Mouse (Mus musculus) heart, embryonic 12.5 days (tissue): Measurements from ENCODE around the gene Agrp. TPM values are rescaled to one million over a fixed set of nuclear protein-coding genes. Genes with fewer than 3 reads are reported as not detected.

ENCODE experiments used
- ATAC-seq: fragments of 200-750 bp; cut with Nextera tagmentation; 2 replicates; pipeline ENCODE4 v1.8.0; 2017; ENCODE audit warnings: moderate TSS enrichment, moderate library complexity; ENCODE audit not compliant: insufficient number of reproducible peaks, low FRiP score
- H3K27ac ChIP-seq: fragments of 300-500 bp; sonication (generic); 2 replicates; pipeline ENCODE4 v1.5.1; 2016; ENCODE audit warnings: mild to moderate bottlenecking, moderate library complexity; ENCODE audit not compliant: poor library complexity, severe bottlenecking
- H3K27me3 ChIP-seq: fragments of 300-500 bp; sonication (generic); replicated peaks from 2 replicates; pipeline ENCODE4 v1.6.1; 2016; ENCODE audit warnings: mild to moderate bottlenecking, moderate library complexity
- H3K36me3 ChIP-seq: fragments of 300-500 bp; sonication (generic); 2 replicates; pipeline ENCODE4 v1.6.1; 2016; ENCODE audit warnings: mild to moderate bottlenecking, moderate library complexity
- H3K4me1 ChIP-seq: fragments of 300-500 bp; sonication (generic); replicated peaks from 2 replicates; pipeline ENCODE4 v1.6.1; 2016; ENCODE audit warnings: mild to moderate bottlenecking
- H3K4me2 ChIP-seq: fragments of 300-500 bp; sonication (generic); 2 replicates; pipeline ENCODE4 v1.6.1; 2016; ENCODE audit warnings: mild to moderate bottlenecking, moderate library complexity
- H3K4me3 ChIP-seq: fragments of 300-500 bp; sonication (generic); 2 replicates; pipeline ENCODE4 v1.5.1; 2016; ENCODE audit warnings: mild to moderate bottlenecking
- H3K9ac ChIP-seq: fragments of 300-500 bp; sonication (generic); 2 replicates; pipeline ENCODE4 v1.6.1; 2016; ENCODE audit warnings: mild to moderate bottlenecking, moderate library complexity
- H3K9me3 ChIP-seq: fragments of 300-500 bp; sonication (generic); replicated peaks from 2 replicates; pipeline ENCODE4 v1.6.1; 2016; ENCODE audit warnings: mild to moderate bottlenecking, moderate library complexity
- WGBS: fragments of 180-500 bp; shearing (Covaris S2); methylation state at CpG from one replicate; pipeline ENCODE4 v1.1.7; 2016; 5-methylcytosine and 5-hydroxymethylcytosine counted together
- polyA plus RNA-seq: library from polyadenylated mRNA; unstranded; fragments of >200 nt; fragmentation: Nextera tagmentation; extraction: Ambion mirVana; gene quantifications from 2 replicates; pipeline ENCODE4 v1.2.1, GENCODE M21; 2016

The Agrp gene
- polyA plus RNA-seq, 1 experiment from 2014 or later, result 0.64 TPM

DNA sequence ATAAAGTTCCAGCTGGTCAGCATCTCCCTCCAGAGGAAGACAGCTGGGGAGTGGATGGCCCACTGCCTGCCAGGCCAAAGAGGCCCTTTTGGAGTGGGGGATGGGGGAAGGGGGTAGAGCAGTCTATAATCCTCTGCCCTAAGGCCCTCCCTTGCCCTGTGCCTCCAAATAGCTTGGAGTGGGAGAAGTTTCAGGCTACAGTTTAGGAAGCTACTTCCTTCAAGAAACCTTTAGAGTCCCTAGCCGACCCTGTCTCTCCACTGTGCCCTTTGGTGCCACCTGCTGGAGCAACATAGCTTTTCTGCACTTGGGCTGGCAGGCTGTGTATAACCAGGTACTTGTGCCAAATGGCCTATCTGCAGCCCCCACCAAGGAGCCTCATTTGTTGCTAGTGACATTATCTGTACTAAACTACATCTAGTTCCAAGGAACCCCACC lies 103.3 kb downstream of the Agrp start:
- H3K27ac ChIP-seq, result peak overlapping the region; percentile 67
- no peak overlapping the region for H3K4me3 ChIP-seq
- H3K4me1 ChIP-seq, result peaks cover 18% of the 10 kb centered on the region
- H3K27me3 ChIP-seq, result no peaks in the 10 kb centered on the region
- peaks cover 44% of the 10 kb centered on the region for H3K36me3 ChIP-seq
- no peaks in the 10 kb centered on the region for H3K9me3 ChIP-seq
- H3K4me2 ChIP-seq, result no peak overlapping the region
- ATAC-seq, result peak; percentile 58
- H3K9ac ChIP-seq, result no peak overlapping the region
- WGBS, result 0% methylated on average over 1 of the region's 1 CpGs

DNA sequence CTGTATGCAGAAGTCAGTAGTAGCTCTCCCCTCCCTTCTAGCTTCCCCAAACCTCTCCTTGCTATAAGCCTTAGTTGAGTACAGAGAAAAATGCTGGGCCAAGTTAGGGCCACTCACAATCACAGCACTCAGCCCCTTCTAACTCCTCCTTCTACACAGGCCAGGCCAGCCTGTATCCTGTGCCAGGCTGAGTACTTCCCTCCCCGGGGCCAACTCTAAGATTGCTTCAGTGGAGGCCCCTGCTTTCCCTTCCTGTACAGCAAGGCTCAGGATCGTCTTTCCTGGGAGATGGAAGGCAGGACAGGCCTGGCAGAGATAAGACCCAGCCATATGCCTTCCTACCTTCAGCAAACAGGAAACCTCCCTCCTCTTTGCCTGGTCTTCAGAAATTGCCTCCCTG lies 103.8 kb downstream of the Agrp start:
- Histone ChIP-seq H3K27ac (peak overlapping the region; percentile 67), H3K27me3 (no peaks in the 10 kb centered on the region), H3K36me3 (peaks cover 44% of the 10 kb centered on the region), H3K9me3 (no peaks in the 10 kb centered on the region), H3K9ac (no peak overlapping the region), H3K4me3 (no peak overlapping the region), H3K4me2 (no peak overlapping the region), H3K4me1 (peaks cover 18% of the 10 kb centered on the region)
- ATAC-seq, result peak; percentile 45; the same call in 1 of the 2 replicates
- WGBS, result 6% methylated on average over 2 of the region's 2 CpGs

DNA sequence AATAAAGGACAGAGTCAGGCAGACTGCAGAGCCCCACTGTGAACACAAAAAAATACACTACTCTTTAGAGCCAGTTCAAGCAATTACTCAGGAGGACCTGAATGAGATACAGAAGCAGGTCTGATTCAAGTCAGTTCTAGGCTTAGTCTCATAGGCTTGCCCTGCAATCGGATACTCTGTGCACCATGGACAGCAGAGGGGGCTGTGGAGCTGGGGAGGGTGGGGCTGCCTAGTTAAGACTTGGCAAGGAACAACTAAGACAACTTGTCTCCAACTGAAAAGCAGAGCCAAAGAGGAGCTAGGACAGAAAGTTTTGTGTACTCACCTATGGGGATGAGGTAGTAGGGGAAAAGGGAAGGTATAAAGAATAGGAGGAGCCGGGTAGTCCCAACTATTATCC lies 105.4 kb downstream of the Agrp start:
- Histone ChIP-seq H3K4me1 (peaks cover 18% of the 10 kb centered on the region), H3K27ac (no peak overlapping the region), H3K4me3 (no peak overlapping the region), H3K27me3 (no peaks in the 10 kb centered on the region), H3K9me3 (no peaks in the 10 kb centered on the region), H3K36me3 (peaks cover 36% of the 10 kb centered on the region), H3K4me2 (no peak overlapping the region), H3K9ac (no peak overlapping the region)
- ATAC-seq, result no peak
- WGBS, result 64% methylated on average over 2 of the region's 2 CpGs

DNA sequence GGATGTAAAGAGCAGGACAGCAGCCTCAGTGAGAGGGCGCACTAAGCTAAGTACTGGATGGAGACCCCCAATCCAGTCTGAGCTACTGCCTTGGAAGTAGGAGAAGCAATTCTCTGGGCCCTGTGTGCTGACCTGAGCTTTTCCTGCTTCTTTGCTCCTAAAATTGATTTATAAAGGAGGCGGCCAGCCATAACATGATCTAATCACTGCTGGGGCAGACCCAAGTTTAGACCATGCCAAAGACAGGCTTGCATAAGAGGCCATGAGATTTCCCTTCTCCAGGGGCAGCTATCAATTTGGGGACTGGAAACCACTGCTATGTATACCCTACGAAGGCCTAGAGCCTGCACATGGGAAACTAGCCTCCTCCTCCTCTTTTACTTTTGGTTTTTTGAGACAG lies 107.9 kb downstream of the Agrp start:
- no peak overlapping the region for H3K9ac ChIP-seq

DNA sequence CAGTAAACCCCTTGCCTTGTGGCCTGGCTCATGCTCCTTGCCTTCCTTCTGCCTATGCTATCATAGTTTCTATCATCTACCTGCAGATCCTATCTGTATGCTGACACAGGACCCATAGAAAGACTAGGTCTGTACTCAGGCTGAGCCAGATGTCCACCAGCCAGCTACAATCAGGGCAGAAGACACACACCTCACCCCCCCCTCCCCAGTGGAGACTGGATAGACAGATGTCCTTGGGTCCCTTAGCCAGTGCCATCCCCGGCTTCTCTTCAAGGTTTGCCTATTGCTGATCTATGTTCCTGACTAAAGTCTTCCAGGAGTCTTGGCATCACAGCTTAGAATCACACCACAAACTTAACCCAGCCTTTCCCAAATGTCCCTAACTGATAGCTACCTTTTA lies 109.0 kb downstream of the Agrp start:
- Histone ChIP-seq H3K9ac (no peak overlapping the region), H3K9me3 (no peaks in the 10 kb centered on the region), H3K4me1 (peaks cover 11% of the 10 kb centered on the region), H3K36me3 (peaks cover 50% of the 10 kb centered on the region), H3K4me3 (no peak overlapping the region), H3K27ac (no peak overlapping the region), H3K4me2 (no peak overlapping the region), H3K27me3 (no peaks in the 10 kb centered on the region)
- ATAC-seq, result no peak
- 84% methylated on average over 1 of the region's 1 CpGs for WGBS

More for the DNA sequence above, 107.9 kb downstream of the Agrp start:
- Histone ChIP-seq H3K4me2 (no peak overlapping the region), H3K27ac (no peak overlapping the region), H3K27me3 (no peaks in the 10 kb centered on the region), H3K36me3 (peaks cover 42% of the 10 kb centered on the region), H3K9me3 (no peaks in the 10 kb centered on the region), H3K4me3 (no peak overlapping the region), H3K4me1 (peaks cover 18% of the 10 kb centered on the region)
- ATAC-seq, result no peak
- 88% methylated on average over 3 of the region's 3 CpGs for WGBS

DNA sequence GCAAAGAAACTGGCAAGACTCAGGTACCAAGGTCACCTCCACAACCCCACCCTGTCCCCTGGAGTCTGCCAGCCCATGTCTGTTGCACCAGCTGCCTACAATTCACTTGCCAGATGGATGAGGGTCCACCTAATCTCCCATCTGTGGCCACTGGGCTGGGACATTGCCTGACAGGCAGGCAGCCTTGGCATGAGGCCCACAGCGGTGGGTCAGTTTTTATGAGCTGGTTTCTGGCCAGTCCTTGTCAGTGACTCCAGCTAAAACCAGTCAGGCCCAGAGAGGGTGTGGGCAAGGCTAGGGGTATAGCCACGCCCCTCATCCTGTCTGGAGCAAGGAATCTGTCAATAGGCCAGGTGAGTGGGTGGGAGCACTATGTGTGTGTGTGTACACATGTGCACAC lies 110.1 kb downstream of the Agrp start:
- H3K4me1 ChIP-seq, result peaks cover 6% of the 10 kb centered on the region; the same call in 1 of the 2 replicates
- ATAC-seq, result no peak
- no peak overlapping the region for H3K4me3 ChIP-seq
- peaks cover 56% of the 10 kb centered on the region for H3K36me3 ChIP-seq
- 86% methylated on average over 2 of the region's 2 CpGs for WGBS
- H3K27me3 ChIP-seq, result no peaks in the 10 kb centered on the region
- no peak overlapping the region for H3K27ac ChIP-seq
- H3K9me3 ChIP-seq, result no peaks in the 10 kb centered on the region
- H3K9ac ChIP-seq, result no peak overlapping the region
- no peak overlapping the region for H3K4me2 ChIP-seq

DNA sequence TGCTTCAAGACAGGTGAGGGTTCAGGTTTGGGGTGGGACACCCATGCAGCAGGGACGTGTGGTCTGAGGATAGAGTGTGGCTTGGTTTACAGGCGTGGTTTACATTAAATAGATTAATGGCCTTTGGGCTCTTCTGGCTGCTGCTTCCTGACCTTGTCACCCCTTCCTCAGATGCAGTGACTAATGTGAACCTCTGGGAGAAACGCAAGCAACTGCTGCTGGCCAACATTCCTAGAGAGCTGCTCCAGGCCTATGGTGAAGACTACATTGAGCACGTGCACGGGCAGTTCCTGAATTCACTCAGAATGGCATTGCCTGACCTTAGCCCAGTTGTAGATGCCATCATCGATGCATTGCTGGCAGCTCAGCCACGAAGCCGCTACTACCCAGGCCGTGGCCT lies 114.3 kb downstream of the Agrp start:
- no peak for ATAC-seq
- Histone ChIP-seq H3K27me3 (peaks cover 21% of the 10 kb centered on the region), H3K4me1 (peaks cover 38% of the 10 kb centered on the region), H3K4me2 (no peak overlapping the region), H3K4me3 (no peak overlapping the region), H3K9me3 (no peaks in the 10 kb centered on the region), H3K9ac (no peak overlapping the region), H3K36me3 (peaks cover 36% of the 10 kb centered on the region), H3K27ac (no peak overlapping the region)
- WGBS, result 78% methylated on average over 9 of the region's 9 CpGs

DNA sequence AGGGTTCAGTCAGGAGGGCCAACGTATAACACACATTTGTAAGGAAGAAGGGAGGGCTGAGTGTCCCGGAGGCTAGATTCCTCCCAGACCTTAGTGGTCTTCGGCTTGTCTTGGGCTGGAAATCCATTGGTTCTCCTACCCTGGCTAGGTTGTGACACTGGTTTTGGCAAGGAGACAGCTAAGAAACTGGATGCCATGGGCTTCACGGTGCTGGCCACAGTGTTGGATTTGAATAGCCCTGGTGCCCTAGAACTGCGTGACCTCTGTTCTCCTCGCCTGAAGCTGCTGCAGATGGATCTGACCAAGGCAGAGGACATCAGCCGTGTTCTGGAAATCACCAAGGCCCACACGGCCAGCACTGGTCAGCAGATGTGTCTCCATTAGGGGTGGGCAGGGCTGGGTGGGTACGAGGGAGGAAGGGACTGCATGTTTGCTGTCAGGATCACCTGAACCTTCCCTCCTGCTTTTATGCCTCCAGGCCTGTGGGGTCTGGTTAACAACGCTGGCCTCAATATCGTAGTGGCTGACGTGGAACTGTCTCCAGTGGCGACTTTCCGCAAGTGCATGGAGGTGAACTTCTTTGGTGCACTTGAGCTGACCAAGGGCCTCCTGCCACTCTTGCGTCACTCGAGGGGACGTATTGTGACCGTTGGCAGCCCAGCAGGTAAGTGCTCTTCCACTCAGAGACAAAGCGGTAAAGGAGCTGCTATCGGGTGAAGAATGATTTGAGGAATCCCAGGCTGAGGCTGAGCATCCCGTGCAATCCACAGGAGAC lies 115.0 kb downstream of the Agrp start:
- Histone ChIP-seq H3K9me3 (no peaks in the 10 kb centered on the region), H3K4me1 (peaks cover 44% of the 10 kb centered on the region), H3K36me3 (peaks cover 35% of the 10 kb centered on the region), H3K9ac (no peak overlapping the region), H3K4me3 (no peak overlapping the region), H3K27ac (no peak overlapping the region), H3K27me3 (peaks cover 28% of the 10 kb centered on the region), H3K4me2 (no peak overlapping the region)
- 72% methylated on average over 21 of the region's 21 CpGs for WGBS
- no peak for ATAC-seq

DNA sequence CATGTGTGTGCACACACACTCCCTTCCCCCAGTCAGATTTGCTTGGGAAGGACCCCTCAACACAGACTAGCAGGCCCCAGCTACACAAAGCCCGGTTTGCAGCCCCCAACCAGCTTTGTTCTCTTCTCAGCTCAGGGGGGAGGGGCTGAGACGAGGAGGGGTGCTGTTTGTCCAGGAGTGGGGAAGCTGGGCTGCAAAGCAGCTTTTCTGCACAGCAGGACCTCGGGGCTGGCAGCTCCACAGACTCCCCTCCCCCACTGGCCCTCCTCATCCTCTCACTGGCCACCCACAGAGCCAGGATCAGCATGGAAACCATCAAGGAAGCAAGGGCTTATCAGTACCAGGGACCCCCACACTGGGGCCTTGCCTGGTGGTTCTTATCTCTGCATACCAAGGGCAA lies 116.1 kb downstream of the Agrp start:
- Histone ChIP-seq H3K4me1 (peaks cover 50% of the 10 kb centered on the region), H3K4me2 (no peak overlapping the region), H3K27ac (no peak overlapping the region), H3K36me3 (peaks cover 30% of the 10 kb centered on the region), H3K9ac (no peak overlapping the region), H3K27me3 (peaks cover 39% of the 10 kb centered on the region), H3K4me3 (no peak overlapping the region), H3K9me3 (no peaks in the 10 kb centered on the region)
- ATAC-seq, result no peak
- 8% methylated on average over 3 of the region's 3 CpGs for WGBS

DNA sequence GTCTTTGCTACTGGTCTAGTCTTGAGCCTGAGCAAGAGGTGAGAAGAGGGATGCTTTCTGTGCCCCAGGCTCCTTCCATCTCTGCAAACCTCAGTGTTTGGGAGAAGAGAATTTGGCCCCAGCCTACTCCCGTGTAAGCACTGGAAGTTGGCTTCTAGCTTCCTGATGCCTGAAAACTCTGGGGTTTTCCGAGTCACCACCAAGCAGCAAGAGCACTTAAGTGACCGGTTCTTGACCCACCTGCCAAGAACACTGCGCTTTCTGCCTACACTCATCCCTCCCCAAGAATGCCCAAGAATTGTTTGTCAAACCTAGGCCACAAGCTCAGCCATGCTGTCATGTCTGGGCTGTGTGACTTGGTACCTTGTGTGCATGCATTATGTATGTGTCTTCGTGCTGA lies 116.7 kb downstream of the Agrp start:
- no peak overlapping the region for H3K27ac ChIP-seq
- H3K36me3 ChIP-seq, result peaks cover 29% of the 10 kb centered on the region
- no peak for ATAC-seq
- H3K27me3 ChIP-seq, result peaks cover 39% of the 10 kb centered on the region
- H3K9me3 ChIP-seq, result no peaks in the 10 kb centered on the region
- H3K9ac ChIP-seq, result no peak overlapping the region
- H3K4me2 ChIP-seq, result no peak overlapping the region
- H3K4me3 ChIP-seq, result no peak overlapping the region
- peaks cover 51% of the 10 kb centered on the region for H3K4me1 ChIP-seq
- 32% methylated on average over 5 of the region's 5 CpGs for WGBS

DNA sequence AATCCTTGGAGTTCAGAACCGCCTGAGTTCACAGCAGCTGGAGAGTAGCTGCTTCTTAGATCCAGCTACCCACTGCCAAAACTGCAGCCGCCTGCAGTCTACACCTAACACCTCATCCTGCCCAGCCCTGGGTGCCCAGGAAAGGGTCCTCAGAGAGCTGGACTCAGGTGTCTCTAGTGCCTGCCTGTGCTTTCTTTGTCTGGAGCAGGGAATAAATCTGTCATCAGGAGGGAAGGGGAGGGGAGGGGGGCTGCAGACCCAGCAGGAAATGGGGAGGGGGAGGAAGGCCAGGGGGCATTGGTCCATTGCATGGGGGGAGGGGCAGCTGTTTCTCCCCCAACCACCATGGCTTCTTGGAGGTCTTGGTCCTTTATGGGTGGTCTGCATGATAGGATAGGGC lies 117.6 kb downstream of the Agrp start:
- Histone ChIP-seq H3K4me2 (peak overlapping the region; percentile 96), H3K27ac (no peak overlapping the region), H3K9me3 (no peaks in the 10 kb centered on the region), H3K36me3 (peaks cover 20% of the 10 kb centered on the region), H3K4me3 (peak overlapping the region; percentile 60; the same call in 1 of the 2 replicates), H3K27me3 (peaks cover 39% of the 10 kb centered on the region), H3K9ac (no peak overlapping the region), H3K4me1 (peaks cover 51% of the 10 kb centered on the region)
- no peak for ATAC-seq
- WGBS, result 3% methylated on average over 2 of the region's 2 CpGs
